Mouse (Mus musculus): ENCODE measurements around the gene Wdfy2. TPM values are rescaled to one million over a fixed set of nuclear protein-coding genes. Genes with fewer than 3 reads are reported as not detected.

The Wdfy2 gene
- total RNA-seq, 2 experiments from 2014 or later = 5.9 TPM

GRCm38 (mm10) chr14:62991849-62992510, 154.5 kb downstream of the Wdfy2 start:
- intact Hi-C loops (cut with DNase I) = no loop called here
- DNase-seq = no peak

- intact Hi-C loops (cut with DNase I) = no loop called here
- DNase-seq = no peak
Measured at GRCm38 (mm10) chr14:62997777-62998176, 160.3 kb downstream of the Wdfy2 start, which contains the start of gene Defb47. Defb47 (plus strand) TSS chr14:62998077.

- intact Hi-C loops (cut with DNase I) = no loop called here
- no peak for DNase-seq
Measured at GRCm38 (mm10) chr14:62998977-62999376, 161.5 kb downstream of the Wdfy2 start.

- intact Hi-C loops (cut with DNase I) = no loop called here
- no peak for DNase-seq
Measured at GRCm38 (mm10) chr14:63002588-63002987, 165.1 kb downstream of the Wdfy2 start.

Small RNAs within 50 kb of the gene (microRNA-seq; reads per million reads assigned to microRNA genes)
- 0 reads per million in 2 experiments for gene Mir6541
- gene Mir8098 = 0.36 to 0.74 reads per million in 2 experiments

Other genes with a start within 250 kb of the Wdfy2 start
- gene Serpine3, start 174.0 kb upstream of the Wdfy2 start, total RNA-seq (2021) = not detected
- gene Ints6, start 76.5 kb upstream of the Wdfy2 start, total RNA-seq (2021) = 10 to 100 TPM in 1 of 2 experiments, 1 to 10 TPM in 1; 10.0 to 11.8 TPM
- gene Defb48, start 146.8 kb downstream of the Wdfy2 start, total RNA-seq (2021) = not detected
- not detected for gene Defb47, start 160.4 kb downstream of the Wdfy2 start, total RNA-seq (2021)
- not detected for gene Defb43, start 174.1 kb downstream of the Wdfy2 start, total RNA-seq (2021)
- not detected for gene Defb42, start 209.3 kb downstream of the Wdfy2 start, total RNA-seq (2021)
- not detected for gene Defb30, start 212.3 kb downstream of the Wdfy2 start, total RNA-seq (2021)

Measured in gastrocnemius, postnatal 36 days (tissue).